Mouse (Mus musculus) forebrain, embryonic 10.5 days (tissue): ENCODE results near the gene Slc17a9. TPM values are rescaled to one million over a fixed set of nuclear protein-coding genes. Genes with fewer than 3 reads are reported as not detected.

ENCODE experiments used
- DNase-seq: peaks from one replicate; pipeline ENCODE4 v3.0.0-alpha.2; 2017; ENCODE audit warnings: low spot score; ENCODE audit errors: extremely low spot score
- H3K27ac ChIP-seq: fragments of 300-500 bp; sonication (generic); 2 replicates; pipeline ENCODE4 v1.5.1; 2016; ENCODE audit warnings: mild to moderate bottlenecking
- H3K27me3 ChIP-seq: fragments of 300-500 bp; sonication (generic); 2 replicates; pipeline ENCODE4 v1.6.1; 2016; ENCODE audit warnings: mild to moderate bottlenecking; ENCODE audit not compliant: poor library complexity, severe bottlenecking
- H3K36me3 ChIP-seq: fragments of 300-500 bp; sonication (generic); replicated peaks from 2 replicates; pipeline ENCODE4 v1.6.1; 2016; ENCODE audit warnings: mild to moderate bottlenecking, moderate library complexity
- H3K4me1 ChIP-seq: fragments of 300-500 bp; sonication (generic); 2 replicates; pipeline ENCODE4 v1.6.1; 2016
- H3K4me3 ChIP-seq: fragments of 300-500 bp; sonication (generic); 2 replicates; pipeline ENCODE4 v1.5.1; 2016; ENCODE audit warnings: mild to moderate bottlenecking, moderate library complexity
- H3K9me3 ChIP-seq: fragments of 300-500 bp; sonication (generic); 2 replicates; pipeline ENCODE4 v1.6.1; 2016; ENCODE audit warnings: mild to moderate bottlenecking, moderate library complexity
- WGBS: fragments of 180-500 bp; shearing (Covaris S2); methylation state at CpG from one replicate; pipeline ENCODE4 v1.1.7; 2016; 5-methylcytosine and 5-hydroxymethylcytosine counted together
- polyA plus RNA-seq: library from polyadenylated mRNA; unstranded; fragments of >200 nt; fragmentation: Nextera tagmentation; extraction: Ambion mirVana; gene quantifications from 2 replicates; pipeline ENCODE4 v1.2.1, GENCODE M21; 2016

Gene Slc17a9
- polyA plus RNA-seq, 1 experiment from 2014 or later = 0.95 TPM

- DNase-seq = peak; percentile 67
- Histone ChIP-seq H3K4me1 (peaks cover 21% of the 10 kb centered on the region), H3K27me3 (peaks cover 74% of the 10 kb centered on the region), H3K36me3 (no peaks in the 10 kb centered on the region), H3K9me3 (no peaks in the 10 kb centered on the region), H3K27ac (no peak overlapping the region), H3K4me3 (no peak overlapping the region)
- WGBS = 24% methylated on average over 12 of the region's 12 CpGs
These were observed 54.4 kb downstream of the Slc17a9 start for GRCm38 (mm10) chr2:180779226-180780104.

GRCm38 (mm10) chr2:180780282-180780681 lies 55.2 kb downstream of the Slc17a9 start:
- no peaks in the 10 kb centered on the region for H3K9me3 ChIP-seq
- 5% methylated on average over 2 of the region's 2 CpGs for WGBS
- no peak overlapping the region for H3K27ac ChIP-seq
- peaks cover 66% of the 10 kb centered on the region for H3K27me3 ChIP-seq
- no peaks in the 10 kb centered on the region for H3K36me3 ChIP-seq
- DNase-seq = no peak
- no peak overlapping the region for H3K4me3 ChIP-seq
- peaks cover 15% of the 10 kb centered on the region for H3K4me1 ChIP-seq

- peak; percentile 44 for DNase-seq
- no peaks in the 10 kb centered on the region for H3K9me3 ChIP-seq
- H3K4me3 ChIP-seq = no peak overlapping the region
- H3K36me3 ChIP-seq = no peaks in the 10 kb centered on the region
- H3K27me3 ChIP-seq = peaks cover 40% of the 10 kb centered on the region
- H3K27ac ChIP-seq = no peak overlapping the region
- H3K4me1 ChIP-seq = peaks cover 14% of the 10 kb centered on the region
These were observed 61.7 kb downstream of the Slc17a9 start for GRCm38 (mm10) chr2:180786732-180787131.

GRCm38 (mm10) chr2:180787566-180788232 lies 62.6 kb downstream of the Slc17a9 start:
- WGBS = 82% methylated on average over 13 of the region's 13 CpGs
- Histone ChIP-seq H3K27ac (no peak overlapping the region), H3K4me3 (no peak overlapping the region), H3K9me3 (no peaks in the 10 kb centered on the region), H3K36me3 (no peaks in the 10 kb centered on the region), H3K4me1 (peaks cover 14% of the 10 kb centered on the region), H3K27me3 (peaks cover 36% of the 10 kb centered on the region)
- DNase-seq = no peak

- Histone ChIP-seq H3K27me3 (peaks cover 36% of the 10 kb centered on the region), H3K36me3 (no peaks in the 10 kb centered on the region), H3K4me3 (no peak overlapping the region), H3K27ac (no peak overlapping the region), H3K4me1 (peaks cover 14% of the 10 kb centered on the region), H3K9me3 (no peaks in the 10 kb centered on the region)
- WGBS = 56% methylated on average over 2 of the region's 2 CpGs
- DNase-seq = no peak
These were observed 63.3 kb downstream of the Slc17a9 start for GRCm38 (mm10) chr2:180788386-180788785.

- Histone ChIP-seq H3K36me3 (no peaks in the 10 kb centered on the region), H3K4me3 (no peak overlapping the region), H3K9me3 (no peaks in the 10 kb centered on the region), H3K27ac (no peak overlapping the region), H3K27me3 (peaks cover 36% of the 10 kb centered on the region), H3K4me1 (peaks cover 14% of the 10 kb centered on the region)
- WGBS = 43% methylated on average over 7 of the region's 7 CpGs
- DNase-seq = no peak
These were observed 63.8 kb downstream of the Slc17a9 start for GRCm38 (mm10) chr2:180788843-180789242.

- WGBS = 44% methylated on average over 4 of the region's 4 CpGs
These were observed 66.6 kb downstream of the Slc17a9 start for GRCm38 (mm10) chr2:180791674-180792073.

More at GRCm38 (mm10) chr2:180791674-180792073, 66.6 kb downstream of the Slc17a9 start:
- H3K9me3 ChIP-seq = no peaks in the 10 kb centered on the region
- no peak overlapping the region for H3K27ac ChIP-seq
- H3K4me3 ChIP-seq = no peak overlapping the region
- H3K27me3 ChIP-seq = peaks cover 36% of the 10 kb centered on the region
- no peaks in the 10 kb centered on the region for H3K36me3 ChIP-seq
- H3K4me1 ChIP-seq = peaks cover 24% of the 10 kb centered on the region
- peak; percentile 44 for DNase-seq

Other genes with a start within 250 kb of the Slc17a9 start
- not detected in 2 replicates for gene Ntsr1, start 225.3 kb upstream of the Slc17a9 start, polyA plus RNA-seq
- gene Mrgbp, start 144.0 kb upstream of the Slc17a9 start, polyA plus RNA-seq = 41.1 and 44.3 TPM in 2 replicates
- gene Ogfr, start 136.0 kb upstream of the Slc17a9 start, polyA plus RNA-seq = 103 and 104 TPM in 2 replicates
- gene Col9a3, start 127.5 kb upstream of the Slc17a9 start, polyA plus RNA-seq = 3.6 and 3.7 TPM in 2 replicates
- 0.20 and 0.30 TPM in 2 replicates for gene Tcfl5, start 82.6 kb upstream of the Slc17a9 start, polyA plus RNA-seq
- gene Dido1, start 15.3 kb upstream of the Slc17a9 start, polyA plus RNA-seq = 33.8 and 34.3 TPM in 2 replicates
- 46.8 and 47.7 TPM in 2 replicates for gene Gid8, start 15.1 kb upstream of the Slc17a9 start, polyA plus RNA-seq
- 0.43 and 0.47 TPM in 2 replicates for gene Bhlhe23, start 51.6 kb downstream of the Slc17a9 start, polyA plus RNA-seq
- 47.4 and 56.6 TPM in 2 replicates for gene Ythdf1, start 195.7 kb downstream of the Slc17a9 start, polyA plus RNA-seq
- gene Birc7, start 203.8 kb downstream of the Slc17a9 start, polyA plus RNA-seq = 0.54 and 0.56 TPM in 2 replicates
- gene Nkain4, start 229.4 kb downstream of the Slc17a9 start, polyA plus RNA-seq = 19.7 and 27.0 TPM in 2 replicates
- gene Arfgap1, start 242.0 kb downstream of the Slc17a9 start, polyA plus RNA-seq = 79.5 and 80.3 TPM in 2 replicates